Mouse (Mus musculus): ENCODE measurements at regions not wholly inside any gene's neighbourhood (a gene's known extent, or its start where the extent isn't known, plus 50 kb on each side); places are given as distances from the start of the nearest gene placed in this dataset.
"Not testable (repeated sequence)": the region's sequence is repeated elsewhere in the genome, so short reads cannot be mapped to it uniquely, and the experiment has no call there.

DNA sequence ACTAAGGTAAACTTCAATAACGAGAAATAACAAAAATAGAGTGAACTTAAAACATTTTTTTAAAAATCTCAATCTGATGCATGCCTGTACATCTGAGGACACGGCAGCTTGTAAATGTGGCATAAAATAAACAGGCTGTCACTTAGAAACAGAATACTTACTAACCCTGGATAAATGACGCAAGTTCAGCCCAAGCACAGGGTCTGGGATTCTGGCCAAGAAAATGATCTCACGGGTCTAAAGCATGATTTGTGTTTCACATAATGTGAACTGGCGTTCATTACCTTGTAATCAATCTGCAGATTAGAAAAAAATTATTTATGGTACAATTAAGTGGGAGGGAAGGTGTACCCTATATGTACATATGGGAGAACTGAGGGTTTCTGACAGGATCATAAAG is 512.1 kb upstream of the Vrk2 start:
- DNase-seq, result no peak

GRCm38 (mm10) chr11:27102906-27103305 is 509.1 kb upstream of the Vrk2 start:
- no peak for DNase-seq

DNA sequence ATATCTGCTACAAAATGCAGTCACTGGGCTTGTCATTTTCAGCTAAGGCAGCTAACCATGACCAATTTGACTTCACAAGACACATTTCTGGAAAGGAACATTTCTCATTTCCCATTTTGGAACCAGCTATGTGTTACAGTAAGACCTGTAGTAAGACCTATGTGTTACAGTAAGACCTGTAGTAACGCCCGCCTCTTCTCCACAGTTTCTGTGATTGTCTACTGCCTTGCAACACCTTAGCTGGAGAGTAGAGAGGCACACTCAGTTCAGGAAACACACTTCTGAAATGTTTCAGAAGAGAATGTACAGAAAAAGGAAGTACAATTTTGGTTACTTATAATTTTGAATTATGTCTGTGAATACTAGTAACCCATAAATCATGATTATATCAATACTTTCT is 508.2 kb upstream of the Vrk2 start:
- no peak for DNase-seq

GRCm38 (mm10) chr11:27096615-27097014 is 502.8 kb upstream of the Vrk2 start:
- DNase-seq, result no peak

DNA sequence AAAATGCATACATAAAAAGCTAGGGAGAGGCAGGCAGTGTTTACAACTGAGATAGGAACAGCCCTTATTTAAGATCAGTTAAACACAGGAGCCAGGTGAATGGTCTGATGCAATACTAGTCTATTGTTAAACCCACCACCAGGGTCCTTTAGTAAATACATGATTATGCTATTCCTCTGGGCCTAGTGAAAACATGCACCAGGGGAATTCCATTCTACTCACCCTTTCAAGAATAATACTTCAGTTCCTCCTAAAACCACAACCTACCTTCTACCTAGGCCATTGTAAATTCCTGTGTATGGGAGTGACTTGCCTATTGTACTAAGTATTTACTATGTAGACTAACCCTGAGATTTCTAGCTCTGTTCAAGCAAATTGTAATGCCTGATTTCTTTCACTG is 501.7 kb upstream of the Vrk2 start:
- DNase-seq, result not testable (repeated sequence)

- DNase-seq, result no peak
These were observed 492.7 kb upstream of the Vrk2 start for GRCm38 (mm10) chr11:27086516-27086915.

GRCm38 (mm10) chr11:27081188-27081587 is 487.4 kb upstream of the Vrk2 start:
- DNase-seq, result no peak

GRCm38 (mm10) chr11:27070381-27070780 is 476.6 kb upstream of the Vrk2 start:
- DNase-seq, result no peak

- no peak for DNase-seq
These were observed 433.5 kb upstream of the Vrk2 start for GRCm38 (mm10) chr11:27027243-27027852.

DNA sequence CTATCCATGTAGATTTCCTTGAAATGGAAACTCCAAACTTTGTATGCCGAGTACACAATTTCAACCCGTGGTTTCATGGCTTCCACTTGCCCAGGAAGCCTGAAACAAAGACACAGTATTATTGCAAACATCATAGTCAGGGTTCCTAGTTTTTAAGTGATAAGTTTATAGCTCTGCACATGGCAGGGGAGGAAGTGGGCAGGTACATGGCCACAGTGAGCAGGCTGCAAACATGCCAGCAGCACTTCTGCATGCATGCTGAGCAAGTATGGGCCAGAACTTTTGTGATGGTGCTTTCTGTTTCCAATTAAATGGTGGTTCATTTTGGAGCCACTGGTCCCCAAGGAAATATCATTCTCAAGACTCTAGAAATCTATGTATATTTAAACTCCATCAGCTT is 431.7 kb upstream of the Vrk2 start:
- DNase-seq, result no peak

GRCm38 (mm10) chr11:26996292-26997099 is 402.7 kb upstream of the Vrk2 start:
- DNase-seq, result peak in 1 of 2 experiments; percentile 8

GRCm38 (mm10) chr11:26981216-26981615 is 387.4 kb upstream of the Vrk2 start:
- DNase-seq, result no peak

DNA sequence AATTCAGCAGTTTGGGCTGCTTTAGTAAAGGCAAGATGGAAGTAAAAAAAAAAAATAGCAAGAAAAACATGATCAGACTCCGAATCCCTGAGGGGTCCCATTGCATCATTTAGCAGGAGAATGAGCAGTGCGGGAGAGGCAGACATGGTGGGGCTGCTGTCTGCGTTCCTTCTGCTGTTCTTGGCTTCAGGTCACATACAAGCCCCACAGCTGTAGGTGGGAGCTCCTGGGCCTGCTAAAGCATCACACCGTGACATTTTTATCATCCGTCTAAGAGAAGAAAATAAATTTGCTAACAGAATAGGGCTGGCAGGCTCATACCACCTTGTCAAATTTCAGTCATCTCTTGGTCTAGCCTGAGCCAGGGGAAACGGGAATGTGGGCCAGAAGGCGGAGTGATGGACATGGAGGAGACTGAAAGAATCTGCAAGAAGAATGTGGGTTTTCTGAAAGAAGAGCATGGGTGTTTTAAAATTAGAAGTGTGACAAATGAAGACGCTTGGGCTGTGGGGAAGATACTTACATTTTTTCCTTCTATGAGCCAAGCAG is 378.8 kb upstream of the Vrk2 start:
- no peak for DNase-seq

DNA sequence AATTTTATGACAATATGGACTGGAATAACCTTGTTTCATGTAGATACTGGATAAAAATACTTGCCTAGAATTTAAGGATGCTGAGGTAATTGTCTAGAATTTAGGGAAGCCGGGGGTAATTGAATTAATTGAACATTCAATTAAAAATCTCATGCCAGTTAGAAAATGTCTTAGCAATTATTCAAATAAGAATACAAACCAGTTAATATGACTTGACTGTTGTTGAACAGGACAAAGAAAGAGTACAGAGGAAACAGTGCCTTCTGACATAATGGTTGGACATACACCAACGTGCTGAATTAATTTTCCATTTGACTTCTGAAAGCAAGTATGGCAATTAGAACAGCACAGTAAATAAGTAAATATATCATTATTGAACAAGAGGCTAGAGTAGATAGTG is 377.4 kb upstream of the Vrk2 start:
- no peak for DNase-seq

- no peak for DNase-seq
These were observed 373.6 kb upstream of the Vrk2 start for GRCm38 (mm10) chr11:26967427-26967826.

- DNase-seq, result no peak
These were observed 369.3 kb upstream of the Vrk2 start for GRCm38 (mm10) chr11:26962928-26963667.

- DNase-seq, result peak in 1 of 2 experiments; percentile 3
These were observed 368.5 kb upstream of the Vrk2 start for GRCm38 (mm10) chr11:26962040-26962927.

DNA sequence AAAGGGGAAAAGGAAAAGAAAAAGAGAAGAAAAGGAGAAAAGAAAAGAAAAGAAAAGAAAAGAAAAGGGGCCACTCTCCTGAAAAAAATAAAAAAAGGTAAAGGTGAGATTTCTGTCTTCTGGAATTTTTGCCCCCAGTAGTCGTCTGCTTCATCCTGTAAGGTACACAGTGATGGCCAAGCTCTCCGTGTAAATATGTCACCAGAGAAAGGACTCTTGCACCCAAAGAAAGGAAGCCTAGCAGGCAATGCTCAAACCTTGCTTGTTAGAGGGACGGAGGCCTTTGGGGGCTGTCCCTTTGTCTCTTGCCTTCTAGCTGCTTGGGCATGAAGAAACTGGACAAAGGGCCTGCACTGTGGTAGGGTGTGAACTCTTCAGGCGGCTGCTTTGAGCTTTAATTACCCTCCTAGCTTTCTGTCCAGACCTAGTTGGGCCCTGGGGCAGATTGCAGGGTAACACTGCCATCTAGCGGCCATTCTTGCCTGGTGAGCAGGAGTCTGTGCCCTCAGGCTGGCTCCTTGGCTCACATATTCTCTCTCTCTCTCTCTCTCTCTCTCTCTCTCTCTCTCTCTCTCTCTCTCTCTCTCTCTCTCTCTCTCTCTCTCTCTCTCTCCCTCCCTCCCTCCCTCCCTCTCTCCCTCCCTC is 367.7 kb upstream of the Vrk2 start:
- peak; percentile 86 to 91 for DNase-seq

DNA sequence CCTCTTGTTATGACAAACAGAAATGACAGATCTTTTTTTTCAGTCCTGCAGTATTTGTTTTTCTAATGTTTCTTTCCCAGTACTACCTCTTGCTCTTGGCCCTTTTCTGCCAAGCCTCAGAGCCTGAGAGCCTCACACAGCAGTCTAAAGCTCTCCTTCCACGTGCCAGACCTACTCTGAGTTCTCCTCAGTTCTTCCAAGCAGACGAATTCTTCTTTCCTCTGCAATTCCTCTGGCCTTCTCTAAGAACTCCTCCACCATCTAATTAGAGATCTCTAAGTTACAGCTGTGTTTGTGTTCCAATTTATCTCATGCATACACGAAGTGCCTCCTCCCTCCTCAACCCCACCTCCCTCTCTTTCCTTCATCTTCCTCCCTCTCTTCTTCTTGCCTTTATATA is 362.4 kb upstream of the Vrk2 start:
- DNase-seq, result no peak

DNA sequence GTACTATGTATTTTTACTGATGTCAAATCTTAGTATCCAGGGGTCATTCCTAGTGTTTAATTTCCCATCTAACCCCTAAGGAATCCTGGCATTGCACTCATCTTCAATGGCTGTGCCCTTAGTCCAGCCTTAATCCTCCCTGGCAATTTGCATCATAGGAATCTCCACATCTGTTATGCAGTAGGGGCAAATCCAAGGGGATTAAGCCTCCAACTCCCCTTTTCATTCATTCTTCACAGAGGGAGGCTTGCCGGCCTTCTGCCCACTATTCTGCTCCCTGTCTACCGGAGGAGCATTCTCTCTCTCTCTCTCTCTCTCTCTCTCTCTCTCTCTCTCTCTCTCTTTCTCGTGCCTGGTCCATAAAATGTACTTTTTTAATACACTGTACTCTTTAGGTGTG is 338.0 kb upstream of the Vrk2 start:
- no peak for DNase-seq

- no peak for DNase-seq
These were observed 313.3 kb upstream of the Vrk2 start for GRCm38 (mm10) chr11:26907099-26907498.

DNA sequence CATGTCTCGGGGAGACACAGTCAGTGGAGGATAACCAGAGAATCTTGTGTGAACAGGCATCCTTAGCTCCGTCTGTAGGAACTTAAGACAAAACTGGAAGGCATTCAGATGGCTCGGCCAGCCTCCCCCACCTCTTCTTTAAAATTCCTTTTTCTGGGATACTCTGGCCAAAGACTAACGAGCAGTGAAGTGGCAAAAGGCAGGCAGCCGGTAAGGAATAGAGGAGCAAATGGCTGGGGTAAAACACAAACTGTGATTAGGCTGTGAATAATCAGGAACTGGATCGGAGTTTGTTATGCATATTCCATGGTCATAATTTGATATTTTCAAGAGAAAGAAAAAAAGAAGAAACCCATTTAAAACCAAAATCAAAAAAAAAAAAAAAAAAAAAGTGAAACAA is 287.8 kb upstream of the Vrk2 start:
- no peak for DNase-seq

Measured in cerebellum, postnatal 25 days (tissue).